8 mouse cellular contexts compared by ENCODE assay signal in the genomic region with DNA sequence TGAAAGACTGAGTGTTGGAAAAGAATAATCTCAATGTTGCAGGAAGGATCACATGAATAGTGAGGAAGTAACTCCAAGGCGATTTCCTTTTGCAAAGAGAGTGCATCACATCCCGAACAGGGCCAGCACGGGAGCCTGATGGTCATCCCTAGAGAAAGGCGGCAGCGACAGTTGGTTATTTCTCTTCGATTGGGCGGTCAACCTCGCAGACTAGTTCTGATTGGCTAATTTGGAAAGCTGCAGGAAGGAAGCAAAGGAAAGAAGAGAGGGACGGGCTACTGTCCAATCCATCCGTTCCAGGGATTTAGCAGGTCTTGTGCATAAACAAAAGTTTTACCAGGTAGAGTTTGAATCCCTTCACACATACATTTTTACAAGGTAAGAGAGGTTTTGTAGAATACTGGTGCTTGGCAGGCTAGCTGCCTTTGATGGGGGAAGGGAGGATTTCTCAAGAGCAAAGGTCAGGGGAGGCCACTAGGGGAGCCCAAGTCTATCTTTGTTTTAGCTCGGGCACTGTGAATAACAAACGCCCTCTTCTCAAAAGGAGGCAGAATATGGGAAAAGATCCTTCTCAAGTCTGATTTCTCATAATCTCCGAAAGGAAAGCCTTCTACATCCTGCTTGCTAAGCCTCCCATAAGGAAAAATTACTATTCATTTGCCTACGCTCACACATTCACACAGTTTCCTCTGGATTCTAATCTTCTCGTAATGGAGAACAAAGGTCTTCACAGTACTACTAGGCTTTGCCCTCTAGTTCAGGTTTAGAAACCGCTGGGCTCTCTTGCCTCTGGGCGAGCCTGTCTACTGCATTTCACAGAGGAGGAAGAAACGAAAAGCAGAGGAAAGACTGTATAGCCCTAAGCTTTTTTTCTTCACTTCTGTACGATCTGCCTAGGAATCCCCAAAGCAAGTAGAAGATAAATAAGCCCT.
DNase-seq lines count a peak whose midpoint lies in the region; ATAC-seq lines count a peak whose summit lies in the region.

No protein-coding gene starts in this region.

- H3K4me2 ChIP-seq in forebrain, embryonic 11.5 days (ENCODE audit: low read depth, low read length, severe bottlenecking): peak overlapping the region; percentile 37

- ATAC-seq in forebrain, embryonic 11.5 days (replicated peaks; ENCODE audit: low FRiP score): peak; percentile 77

- no peak overlapping the region for H3K4me3 ChIP-seq in brown adipose tissue, adult 24 weeks (ENCODE audit: insufficient read depth, low read depth, low read length)
- peak overlapping the region; percentile 6; the same call in 1 of the 2 replicates for H3K4me3 ChIP-seq in forebrain, embryonic 11.5 days (ENCODE audit: low read depth, low read length)

- no peaks in the 10 kb centered on the region for H3K27me3 ChIP-seq in forebrain, embryonic 11.5 days (ENCODE audit: control insufficient read depth, insufficient read depth, low read length)

- intact Hi-C loops in heart, postnatal 14 days (cut with DNase I): loop anchor here (5.0 to 10.0 kb wide), 2 partner anchors 280 to 342 kb away; partner anchors contain the start of gene Trim24

- WGBS in forebrain, embryonic 11.5 days: 23% methylated on average over 19 of the region's 19 CpGs

- no peaks in the 10 kb centered on the region for H3K36me3 ChIP-seq in forebrain, embryonic 11.5 days (ENCODE audit: control insufficient read depth, insufficient read depth, low read length)

- no peaks in the 10 kb centered on the region for H3K9me3 ChIP-seq in forebrain, embryonic 11.5 days (ENCODE audit: control insufficient read depth, low read length)

- H3K27ac ChIP-seq in brown adipose tissue, adult 24 weeks (replicated peaks; ENCODE audit: low read depth, low read length): peak overlapping the region; percentile 94
- peak overlapping the region; percentile 97 for H3K27ac ChIP-seq in forebrain, embryonic 11.5 days (ENCODE audit: low read depth, low read length)

- H3K9ac ChIP-seq in forebrain, embryonic 11.5 days (ENCODE audit: low read length): peak overlapping the region; percentile 45

- DNase-seq in ES-CJ7 (ENCODE audit: low read depth, low spot score): peak; percentile 92
- peak; percentile 76 for DNase-seq in forebrain, embryonic 11.5 days (ENCODE audit: low spot score)
- peak; percentile 50 to 58 for DNase-seq in heart, postnatal 14 days
- peak; percentile 80 to 81 for DNase-seq in kidney, postnatal 36 days
- DNase-seq in lung, postnatal 14 days: peak; percentile 64
- peak; percentile 85 for DNase-seq in retina, postnatal 1 day
- no peak for DNase-seq in urinary bladder, adult 2 months (ENCODE audit: low spot score)

- peaks cover 11% of the 10 kb centered on the region; the same call in 1 of the 2 replicates for H3K4me1 ChIP-seq in brown adipose tissue, adult 24 weeks (ENCODE audit: control insufficient read depth, insufficient read depth, insufficient read length, low read length)
- H3K4me1 ChIP-seq in forebrain, embryonic 11.5 days (replicated peaks; ENCODE audit: control insufficient read depth, insufficient read depth, low read length): peaks cover 4% of the 10 kb centered on the region; the same call in 1 of the 2 replicates
